Mouse (Mus musculus): ENCODE results near the gene Adcy2. TPM values are rescaled to one million over a fixed set of nuclear protein-coding genes. Genes with fewer than 3 reads are reported as not detected.
A peak's percentile ranks its signal among the peaks of the same experiment; 100 is the strongest.

Adcy2 gene
- polyA plus RNA-seq, 1 experiment from 2014 or later: 6.5 TPM

GRCm38 (mm10) chr13:68707296-68707747, 292.0 kb downstream of the Adcy2 start:
- H3K4me2 ChIP-seq (replicated peaks): no peak overlapping the region
- no peaks in the 10 kb centered on the region for H3K9me3 ChIP-seq (replicated peaks)
- H3K4me3 ChIP-seq: no peak overlapping the region
- H3K36me3 ChIP-seq: no peaks in the 10 kb centered on the region
- 75% methylated on average over 6 of the region's 6 CpGs for WGBS
- H3K4me1 ChIP-seq: no peaks in the 10 kb centered on the region
- H3K27ac ChIP-seq: no peak overlapping the region
- H3K27me3 ChIP-seq: no peaks in the 10 kb centered on the region
- ATAC-seq (ENCODE audit: low FRiP score): peak; percentile 86
- no peak overlapping the region for H3K9ac ChIP-seq

GRCm38 (mm10) chr13:68684919-68685318, 314.4 kb downstream of the Adcy2 start:
- no peak overlapping the region for H3K27ac ChIP-seq
- no peaks in the 10 kb centered on the region for H3K36me3 ChIP-seq
- H3K9me3 ChIP-seq (replicated peaks): no peaks in the 10 kb centered on the region
- no peak for ATAC-seq (ENCODE audit: low FRiP score)
- H3K4me1 ChIP-seq: no peaks in the 10 kb centered on the region
- H3K4me2 ChIP-seq (replicated peaks): no peak overlapping the region
- 98% methylated on average over 2 of the region's 2 CpGs for WGBS
- no peak overlapping the region for H3K4me3 ChIP-seq
- H3K9ac ChIP-seq: no peak overlapping the region
- H3K27me3 ChIP-seq: no peaks in the 10 kb centered on the region

- Histone ChIP-seq H3K36me3 (no peaks in the 10 kb centered on the region), H3K27ac (no peak overlapping the region), H3K9ac (no peak overlapping the region), H3K27me3 (no peaks in the 10 kb centered on the region), H3K4me3 (no peak overlapping the region), H3K4me2 (replicated peaks) (no peak overlapping the region), H3K4me1 (no peaks in the 10 kb centered on the region), H3K9me3 (replicated peaks) (no peaks in the 10 kb centered on the region)
- 84% methylated on average over 1 of the region's 1 CpGs for WGBS
- no peak for ATAC-seq (ENCODE audit: low FRiP score)
Observed at GRCm38 (mm10) chr13:68680429-68680828, 318.9 kb downstream of the Adcy2 start.

- Histone ChIP-seq H3K4me1 (no peaks in the 10 kb centered on the region), H3K9ac (no peak overlapping the region), H3K9me3 (replicated peaks) (no peaks in the 10 kb centered on the region), H3K4me2 (replicated peaks) (no peak overlapping the region), H3K27ac (no peak overlapping the region), H3K4me3 (no peak overlapping the region), H3K36me3 (no peaks in the 10 kb centered on the region), H3K27me3 (no peaks in the 10 kb centered on the region)
- WGBS: 100% methylated on average over 1 of the region's 1 CpGs
- no peak for ATAC-seq (ENCODE audit: low FRiP score)
Observed at GRCm38 (mm10) chr13:68642786-68643185, 356.6 kb downstream of the Adcy2 start.

GRCm38 (mm10) chr13:68627041-68627440, 372.3 kb downstream of the Adcy2 start:
- Histone ChIP-seq H3K9me3 (replicated peaks) (0 out of 2 replicates have a peak, but pooled peaks cover 6% of the 10 kb centered on the region), H3K9ac (no peak overlapping the region), H3K4me3 (no peak overlapping the region), H3K27ac (no peak overlapping the region), H3K4me1 (no peaks in the 10 kb centered on the region), H3K4me2 (replicated peaks) (no peak overlapping the region), H3K27me3 (no peaks in the 10 kb centered on the region), H3K36me3 (no peaks in the 10 kb centered on the region)
- 72% methylated on average over 3 of the region's 3 CpGs for WGBS
- ATAC-seq (ENCODE audit: low FRiP score): no peak

GRCm38 (mm10) chr13:68622792-68623191, 376.5 kb downstream of the Adcy2 start:
- Histone ChIP-seq H3K9ac (no peak overlapping the region), H3K4me1 (no peaks in the 10 kb centered on the region), H3K9me3 (replicated peaks) (no peaks in the 10 kb centered on the region), H3K27ac (no peak overlapping the region), H3K4me3 (no peak overlapping the region), H3K4me2 (replicated peaks) (no peak overlapping the region), H3K36me3 (no peaks in the 10 kb centered on the region), H3K27me3 (peaks cover 4% of the 10 kb centered on the region; the same call in 1 of the 2 replicates)
- WGBS: 65% methylated on average over 6 of the region's 6 CpGs
- ATAC-seq (ENCODE audit: low FRiP score): no peak

GRCm38 (mm10) chr13:68607652-68608405, 391.5 kb downstream of the Adcy2 start:
- peak; percentile 26; the same call in 1 of the 2 replicates for ATAC-seq (ENCODE audit: low FRiP score)
- Histone ChIP-seq H3K9me3 (replicated peaks) (no peaks in the 10 kb centered on the region), H3K36me3 (no peaks in the 10 kb centered on the region), H3K4me2 (replicated peaks) (peak overlapping the region; percentile 7), H3K4me3 (no peak overlapping the region), H3K4me1 (no peaks in the 10 kb centered on the region; the same call in 1 of the 2 replicates), H3K27me3 (no peaks in the 10 kb centered on the region; the same call in none of the 2 replicates), H3K9ac (no peak overlapping the region), H3K27ac (no peak overlapping the region)
- WGBS: 51% methylated on average over 21 of the region's 21 CpGs

GRCm38 (mm10) chr13:68605689-68606126, 393.6 kb downstream of the Adcy2 start:
- Histone ChIP-seq H3K27ac (no peak overlapping the region), H3K36me3 (no peaks in the 10 kb centered on the region), H3K4me1 (no peaks in the 10 kb centered on the region; the same call in 1 of the 2 replicates), H3K27me3 (no peaks in the 10 kb centered on the region; the same call in none of the 2 replicates), H3K4me3 (peak overlapping the region; percentile 22), H3K9ac (no peak overlapping the region), H3K4me2 (replicated peaks) (peak overlapping the region; percentile 46), H3K9me3 (replicated peaks) (no peaks in the 10 kb centered on the region)
- peak; percentile 68 for ATAC-seq (ENCODE audit: low FRiP score)
- WGBS: 2% methylated on average over 7 of the region's 11 CpGs

GRCm38 (mm10) chr13:68603085-68603484, 396.3 kb downstream of the Adcy2 start:
- Histone ChIP-seq H3K27me3 (peaks cover 3% of the 10 kb centered on the region; the same call in 1 of the 2 replicates), H3K36me3 (no peaks in the 10 kb centered on the region), H3K4me3 (no peak overlapping the region), H3K27ac (no peak overlapping the region), H3K9me3 (replicated peaks) (no peaks in the 10 kb centered on the region), H3K9ac (no peak overlapping the region), H3K4me2 (replicated peaks) (no peak overlapping the region), H3K4me1 (no peaks in the 10 kb centered on the region; the same call in 1 of the 2 replicates)
- 80% methylated on average over 6 of the region's 6 CpGs for WGBS
- no peak for ATAC-seq (ENCODE audit: low FRiP score)

- Histone ChIP-seq H3K9me3 (replicated peaks) (no peaks in the 10 kb centered on the region), H3K36me3 (no peaks in the 10 kb centered on the region), H3K27ac (no peak overlapping the region), H3K4me2 (replicated peaks) (no peak overlapping the region), H3K9ac (no peak overlapping the region), H3K27me3 (peaks cover 9% of the 10 kb centered on the region), H3K4me3 (no peak overlapping the region), H3K4me1 (0 out of 2 replicates have a peak, but pooled peaks cover 4% of the 10 kb centered on the region)
- no peak for ATAC-seq (ENCODE audit: low FRiP score)
- WGBS: 22% methylated on average over 6 of the region's 6 CpGs
Observed at GRCm38 (mm10) chr13:68601184-68601583, 398.2 kb downstream of the Adcy2 start.

GRCm38 (mm10) chr13:68598953-68599352, 400.4 kb downstream of the Adcy2 start:
- Histone ChIP-seq H3K36me3 (no peaks in the 10 kb centered on the region), H3K4me2 (replicated peaks) (no peak overlapping the region), H3K9ac (no peak overlapping the region), H3K4me3 (no peak overlapping the region), H3K9me3 (replicated peaks) (no peaks in the 10 kb centered on the region), H3K27ac (no peak overlapping the region), H3K27me3 (peaks cover 9% of the 10 kb centered on the region), H3K4me1 (0 out of 2 replicates have a peak, but pooled peaks cover 4% of the 10 kb centered on the region)
- ATAC-seq (ENCODE audit: low FRiP score): no peak

- 22% methylated on average over 13 of the region's 13 CpGs for WGBS
- Histone ChIP-seq H3K9ac (no peak overlapping the region), H3K4me1 (0 out of 2 replicates have a peak, but pooled peaks cover 4% of the 10 kb centered on the region), H3K9me3 (replicated peaks) (no peaks in the 10 kb centered on the region), H3K27me3 (peaks cover 9% of the 10 kb centered on the region), H3K4me2 (replicated peaks) (peak overlapping the region; percentile 47), H3K4me3 (peak overlapping the region; percentile 1; the same call in 1 of the 2 replicates), H3K36me3 (peaks cover 7% of the 10 kb centered on the region), H3K27ac (no peak overlapping the region)
- peak; percentile 38; the same call in 1 of the 2 replicates for ATAC-seq (ENCODE audit: low FRiP score)
Observed at GRCm38 (mm10) chr13:68597667-68598066, 401.7 kb downstream of the Adcy2 start.

Measured in hindbrain, embryonic 12.5 days (tissue).